Mouse (Mus musculus) brown adipose tissue, adult 24 weeks (tissue): ENCODE data around the gene Sp6. TPM values are rescaled to one million over a fixed set of nuclear protein-coding genes. Genes with fewer than 3 reads are reported as not detected.

ENCODE experiments used
- H3K27ac ChIP-seq: fragments of 200-500 bp; replicated peaks from 2 replicates; pipeline ENCODE4 v1.5.1; 2012; ENCODE audit warnings: low read depth, mild to moderate bottlenecking, low read length
- H3K4me1 ChIP-seq: fragments of 200-500 bp; 2 replicates; pipeline ENCODE4 v1.6.1; 2012; ENCODE audit warnings: low read length, mixed read lengths; ENCODE audit not compliant: control insufficient read depth, insufficient read depth, insufficient read length
- H3K4me3 ChIP-seq: fragments of 200-500 bp; 2 replicates; pipeline ENCODE4 v1.5.1; 2012; ENCODE audit warnings: low read depth, mild to moderate bottlenecking, low read length, moderate library complexity; ENCODE audit not compliant: insufficient read depth
- polyA plus RNA-seq: library from polyadenylated mRNA; stranded (reverse); fragments of >200 nt; gene quantifications from 2 replicates; pipeline ENCODE4 v1.2.4, GENCODE M21; 2012; ENCODE audit not compliant: missing spikeins, insufficient read depth, insufficient read length

Sp6 gene
- polyA plus RNA-seq, 1 experiment = not detected

GRCm38 (mm10) chr11:96976911-96977591, 36.1 kb upstream of the Sp6 start:
- peaks cover 29% of the 10 kb centered on the region for H3K4me1 ChIP-seq
- peak overlapping the region; percentile 96 for H3K4me3 ChIP-seq
- peak overlapping the region; percentile 96 for H3K27ac ChIP-seq

DNA sequence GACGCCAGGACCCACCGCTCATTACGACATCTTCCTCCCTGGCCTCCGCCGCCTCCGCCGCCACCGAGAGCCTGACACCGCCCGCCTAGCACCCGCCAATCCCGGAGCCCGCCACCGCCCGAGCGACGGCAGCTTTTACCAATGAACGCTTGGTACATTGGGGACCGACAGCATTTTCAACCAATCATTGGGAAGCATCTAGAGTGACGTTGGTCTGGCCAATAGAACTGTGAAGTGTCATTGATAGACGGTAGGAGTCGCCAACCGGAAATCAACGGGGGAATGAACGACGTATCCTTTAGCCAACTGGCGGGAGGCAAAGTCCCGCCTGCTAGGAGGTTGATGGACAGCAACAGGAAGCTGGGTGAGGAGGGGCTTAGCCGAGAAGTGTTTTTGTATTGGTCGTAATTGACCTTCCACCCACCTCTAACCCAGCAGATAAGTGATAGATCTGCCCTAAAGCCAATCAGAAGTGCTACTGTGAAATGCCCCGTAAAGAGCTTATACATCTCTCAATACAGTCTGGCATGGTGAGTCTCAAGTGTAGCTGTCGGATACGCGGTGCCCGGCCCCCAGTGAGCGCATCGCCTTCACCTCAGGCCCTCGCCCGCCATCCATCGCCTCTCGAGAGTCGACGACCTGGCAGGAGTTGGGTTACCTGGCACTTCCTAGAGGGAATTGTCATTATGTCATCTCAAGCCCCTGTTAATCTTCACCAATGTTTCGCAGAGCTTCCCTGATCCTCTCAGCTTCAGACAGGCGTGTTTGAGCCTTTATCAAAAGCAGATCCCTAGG, 35.4 kb upstream of the Sp6 start:
- peak overlapping the region; percentile 96 for H3K4me3 ChIP-seq
- peaks cover 24% of the 10 kb centered on the region for H3K4me1 ChIP-seq
- H3K27ac ChIP-seq = peak overlapping the region; percentile 96

DNA sequence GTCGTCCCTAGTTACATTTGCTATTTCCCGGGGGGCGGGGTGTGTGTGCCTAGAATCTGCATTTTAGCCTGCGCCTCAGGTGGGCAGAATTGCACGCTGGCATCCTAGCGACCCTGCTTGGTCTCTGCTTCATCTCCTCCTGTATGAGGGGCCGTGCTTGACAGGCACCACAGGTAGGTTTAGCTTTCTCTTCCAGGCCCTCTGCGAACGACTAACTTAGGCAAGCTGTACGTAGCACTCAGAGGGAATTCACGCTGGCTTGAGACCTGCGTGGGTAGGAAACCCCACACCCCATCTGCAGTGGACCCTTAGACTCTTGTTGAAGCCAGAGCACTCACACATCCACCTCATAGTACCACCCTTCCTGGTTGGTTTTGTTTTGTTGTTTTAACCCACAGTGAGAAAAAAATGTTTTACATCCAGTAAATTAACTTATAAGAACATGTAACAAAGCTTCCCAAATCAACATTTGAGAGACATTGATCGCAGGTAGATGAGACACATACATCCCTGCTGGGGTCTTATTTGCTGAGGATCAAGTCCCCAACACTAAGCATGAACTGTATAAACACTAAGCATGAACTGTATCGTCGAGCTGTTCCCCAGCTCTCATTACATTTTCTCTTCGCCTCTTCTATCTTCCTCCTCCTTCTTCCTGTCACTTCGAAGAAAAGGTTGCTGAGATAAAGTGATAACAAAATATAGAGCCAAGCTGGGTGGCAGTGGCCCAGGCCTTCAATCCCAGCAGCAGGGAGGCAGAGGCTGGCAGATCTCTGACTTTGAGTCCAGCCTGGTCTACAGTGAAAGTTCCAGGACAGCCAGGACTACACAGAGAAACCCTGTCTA, 34.6 kb upstream of the Sp6 start:
- Histone ChIP-seq H3K4me1 (peaks cover 19% of the 10 kb centered on the region), H3K4me3 (peak overlapping the region; percentile 83), H3K27ac (peak overlapping the region; percentile 84)

DNA sequence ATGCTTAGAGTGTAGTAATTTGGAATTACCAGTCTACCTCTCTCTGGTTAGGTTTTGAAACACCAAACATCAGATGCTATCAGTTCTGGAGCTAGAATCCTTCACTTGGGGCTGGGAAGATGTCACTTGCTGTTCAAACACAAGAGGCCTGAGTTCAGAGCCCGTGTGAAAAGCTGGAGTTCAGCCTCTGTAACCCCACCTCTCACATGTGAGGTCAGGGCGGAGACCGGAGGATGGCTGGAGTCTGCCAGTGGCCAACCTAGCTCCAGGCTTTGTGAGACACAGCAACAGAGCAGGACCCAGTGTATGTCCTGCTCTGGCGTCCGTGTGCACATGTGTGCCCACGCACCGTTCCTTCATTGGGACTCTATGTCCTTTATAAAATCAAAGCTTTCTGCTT, 33.9 kb upstream of the Sp6 start:
- no peak overlapping the region for H3K4me3 ChIP-seq
- peaks cover 13% of the 10 kb centered on the region for H3K4me1 ChIP-seq
- H3K27ac ChIP-seq = no peak overlapping the region

GRCm38 (mm10) chr11:96980021-96980420, 33.2 kb upstream of the Sp6 start:
- no peak overlapping the region for H3K27ac ChIP-seq
- H3K4me1 ChIP-seq = peaks cover 11% of the 10 kb centered on the region
- H3K4me3 ChIP-seq = no peak overlapping the region

- Histone ChIP-seq H3K4me3 (no peak overlapping the region), H3K4me1 (0 out of 2 replicates have a peak, but pooled peaks cover 3% of the 10 kb centered on the region), H3K27ac (no peak overlapping the region)
These were observed 31.7 kb upstream of the Sp6 start for GRCm38 (mm10) chr11:96981461-96981860.

- H3K4me1 ChIP-seq = 0 out of 2 replicates have a peak, but pooled peaks cover 3% of the 10 kb centered on the region
- no peak overlapping the region for H3K27ac ChIP-seq
- no peak overlapping the region for H3K4me3 ChIP-seq
These were observed 30.8 kb upstream of the Sp6 start for GRCm38 (mm10) chr11:96982355-96982754.

- H3K4me3 ChIP-seq = no peak within 1 kb of the TSS
- H3K27ac ChIP-seq = no peak within 1 kb of the TSS
- H3K4me1 ChIP-seq = 0 out of 2 replicates have a peak, but pooled peaks cover 3% of the 10 kb centered on the region
These were observed 30.3 kb upstream of the Sp6 start, which contains the start of gene Sp2 for GRCm38 (mm10) chr11:96982859-96983258. TSS of gene Sp2 (minus strand) at chr11:96982959.

- Histone ChIP-seq H3K4me3 (no peak overlapping the region), H3K4me1 (no peaks in the 10 kb centered on the region; the same call in 1 of the 2 replicates), H3K27ac (no peak overlapping the region)
These were observed 28.3 kb upstream of the Sp6 start for GRCm38 (mm10) chr11:96984903-96985302.

GRCm38 (mm10) chr11:96986463-96986862, 26.7 kb upstream of the Sp6 start:
- no peaks in the 10 kb centered on the region; the same call in 1 of the 2 replicates for H3K4me1 ChIP-seq
- H3K27ac ChIP-seq = no peak overlapping the region
- no peak overlapping the region for H3K4me3 ChIP-seq

GRCm38 (mm10) chr11:96987873-96988655, 25.1 kb upstream of the Sp6 start:
- Histone ChIP-seq H3K4me1 (peaks cover 4% of the 10 kb centered on the region; the same call in 1 of the 2 replicates), H3K27ac (no peak overlapping the region), H3K4me3 (no peak overlapping the region)

DNA sequence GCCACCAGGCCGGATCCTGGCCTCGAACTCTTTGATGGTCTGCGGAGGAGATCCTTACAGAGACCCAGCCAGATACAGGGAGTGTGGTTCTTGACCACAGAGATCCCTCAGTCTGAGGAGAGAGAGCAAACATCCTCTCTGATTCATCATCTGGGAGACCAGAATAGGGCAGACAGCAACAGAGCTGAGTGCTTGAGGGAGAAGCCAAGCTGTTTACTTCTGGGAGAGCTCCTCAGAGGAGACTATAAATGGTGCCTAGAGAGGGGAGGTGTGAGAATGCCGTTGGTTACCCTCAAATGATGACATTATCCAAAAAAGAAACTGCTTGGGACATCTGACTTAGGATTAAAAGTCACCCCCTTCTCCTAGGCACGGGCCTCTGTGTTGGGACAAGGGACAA, 21.7 kb upstream of the Sp6 start:
- Histone ChIP-seq H3K4me1 (peaks cover 6% of the 10 kb centered on the region; the same call in 1 of the 2 replicates), H3K27ac (no peak overlapping the region), H3K4me3 (no peak overlapping the region)

DNA sequence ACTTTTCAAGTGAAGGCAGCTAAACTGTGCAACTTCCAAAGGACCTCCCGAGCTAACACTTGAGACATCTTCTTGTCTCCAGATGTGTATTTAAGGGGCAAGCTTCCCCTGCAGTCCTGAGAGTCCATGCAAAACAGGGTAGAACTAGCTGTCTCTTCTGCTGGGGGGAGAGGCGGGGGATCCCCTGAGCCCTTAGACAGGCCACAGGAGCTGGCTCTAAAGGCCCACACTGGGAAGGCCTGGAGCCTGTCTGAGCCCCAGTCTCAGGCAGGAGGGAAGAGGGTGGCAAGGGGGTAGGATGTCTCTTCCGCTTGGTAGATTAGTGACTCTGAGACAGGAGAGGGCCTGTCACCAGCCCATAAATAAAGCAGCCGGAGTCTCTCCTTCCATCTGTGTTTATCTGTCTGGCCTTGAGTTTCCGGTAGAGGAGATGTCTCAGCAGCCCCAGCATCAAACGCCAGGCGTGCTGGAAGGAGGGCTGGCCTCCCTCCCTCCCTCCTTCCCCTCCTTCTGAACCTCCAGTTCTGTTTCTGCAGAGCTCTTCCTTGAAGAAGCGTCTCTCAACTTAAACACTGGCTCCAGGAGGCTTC, 20.4 kb upstream of the Sp6 start:
- Histone ChIP-seq H3K4me3 (no peak overlapping the region), H3K4me1 (peaks cover 8% of the 10 kb centered on the region; the same call in 1 of the 2 replicates), H3K27ac (no peak overlapping the region; the same call in 1 of the 2 replicates)

- Histone ChIP-seq H3K4me3 (no peak overlapping the region), H3K4me1 (peaks cover 8% of the 10 kb centered on the region; the same call in 1 of the 2 replicates), H3K27ac (no peak overlapping the region)
These were observed 18.2 kb upstream of the Sp6 start for GRCm38 (mm10) chr11:96995031-96995430.
